Mouse (Mus musculus): ENCODE measurements around the gene Uchl1. TPM values are rescaled to one million over a fixed set of nuclear protein-coding genes. Genes with fewer than 3 reads are reported as not detected.

The Uchl1 gene
- polyA plus RNA-seq, 1 experiment from 2014 or later = 474 TPM

- ATAC-seq (ENCODE audit: low FRiP score) = no peak
- no peak overlapping the region for H3K27ac ChIP-seq (ENCODE audit: low read depth, low read length)
These were observed 43.0 kb downstream of the Uchl1 start for GRCm38 (mm10) chr5:66718880-66719279.

DNA sequence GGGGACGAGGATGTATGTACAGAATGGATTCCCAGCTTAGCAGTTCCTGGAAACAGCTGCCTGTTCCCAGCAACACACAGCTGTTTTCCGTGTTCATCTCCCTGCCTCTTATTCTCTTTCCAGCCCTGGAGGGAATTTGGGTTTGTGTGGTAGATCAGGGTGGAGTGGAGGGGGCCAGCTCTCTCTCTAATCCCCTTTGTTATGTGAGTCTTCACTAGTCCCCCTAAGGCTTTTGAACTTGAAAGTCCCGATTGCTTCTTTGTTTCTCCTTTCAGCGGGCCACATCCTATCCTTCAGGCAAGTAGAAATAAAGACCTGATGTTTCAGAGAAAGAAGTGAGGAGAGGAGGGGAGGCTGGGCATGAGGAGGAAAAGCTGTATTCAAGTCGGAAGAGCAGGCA, 45.0 kb downstream of the Uchl1 start:
- peak overlapping the region; percentile 52 for H3K27ac ChIP-seq (ENCODE audit: low read depth, low read length)
- DNase-seq (ENCODE audit: low spot score, missing footprints) (peak; percentile 92), ATAC-seq (ENCODE audit: low FRiP score) (peak; percentile 64)
- no peaks in the 10 kb centered on the region for H3K36me3 ChIP-seq (ENCODE audit: control insufficient read depth, insufficient read depth, low read length)
- WGBS = 6% methylated on average over 5 of the region's 5 CpGs
- no peak overlapping the region for H3K9ac ChIP-seq (ENCODE audit: low read length)
- no peaks in the 10 kb centered on the region for H3K9me3 ChIP-seq (ENCODE audit: control insufficient read depth, low read length)
- H3K4me1 ChIP-seq (ENCODE audit: control insufficient read depth, insufficient read depth, low read length) = peaks cover 30% of the 10 kb centered on the region
- H3K27me3 ChIP-seq (ENCODE audit: control insufficient read depth, insufficient read depth, low read length) = no peaks in the 10 kb centered on the region
- no peak overlapping the region for H3K4me2 ChIP-seq
- H3K4me3 ChIP-seq (ENCODE audit: low read depth, low read length) = no peak overlapping the region

More at GRCm38 (mm10) chr5:66718880-66719279, 43.0 kb downstream of the Uchl1 start:
- no peak for DNase-seq (ENCODE audit: low spot score, missing footprints)
- H3K27me3 ChIP-seq (ENCODE audit: control insufficient read depth, insufficient read depth, low read length) = no peaks in the 10 kb centered on the region
- no peak overlapping the region for H3K4me2 ChIP-seq
- H3K9me3 ChIP-seq (ENCODE audit: control insufficient read depth, low read length) = no peaks in the 10 kb centered on the region
- H3K4me3 ChIP-seq (ENCODE audit: low read depth, low read length) = no peak overlapping the region
- H3K9ac ChIP-seq (ENCODE audit: low read length) = no peak overlapping the region
- peaks cover 30% of the 10 kb centered on the region for H3K4me1 ChIP-seq (ENCODE audit: control insufficient read depth, insufficient read depth, low read length)
- WGBS = 77% methylated on average over 7 of the region's 7 CpGs
- no peaks in the 10 kb centered on the region for H3K36me3 ChIP-seq (ENCODE audit: control insufficient read depth, insufficient read depth, low read length)

GRCm38 (mm10) chr5:66722586-66722985, 46.7 kb downstream of the Uchl1 start:
- 69% methylated on average over 9 of the region's 9 CpGs for WGBS
- Histone ChIP-seq H3K4me2 (no peak overlapping the region), H3K36me3 (ENCODE audit: control insufficient read depth, insufficient read depth, low read length) (no peaks in the 10 kb centered on the region), H3K4me1 (ENCODE audit: control insufficient read depth, insufficient read depth, low read length) (peaks cover 30% of the 10 kb centered on the region), H3K27ac (ENCODE audit: low read depth, low read length) (peak overlapping the region; percentile 50), H3K4me3 (ENCODE audit: low read depth, low read length) (no peak overlapping the region), H3K9ac (ENCODE audit: low read length) (no peak overlapping the region), H3K9me3 (ENCODE audit: control insufficient read depth, low read length) (no peaks in the 10 kb centered on the region), H3K27me3 (ENCODE audit: control insufficient read depth, insufficient read depth, low read length) (no peaks in the 10 kb centered on the region)
- ATAC-seq (ENCODE audit: low FRiP score) (0 out of 2 replicates have a peak, but pooled peaks have one; percentile 4), DNase-seq (ENCODE audit: low spot score, missing footprints) (peak; percentile 87)

DNA sequence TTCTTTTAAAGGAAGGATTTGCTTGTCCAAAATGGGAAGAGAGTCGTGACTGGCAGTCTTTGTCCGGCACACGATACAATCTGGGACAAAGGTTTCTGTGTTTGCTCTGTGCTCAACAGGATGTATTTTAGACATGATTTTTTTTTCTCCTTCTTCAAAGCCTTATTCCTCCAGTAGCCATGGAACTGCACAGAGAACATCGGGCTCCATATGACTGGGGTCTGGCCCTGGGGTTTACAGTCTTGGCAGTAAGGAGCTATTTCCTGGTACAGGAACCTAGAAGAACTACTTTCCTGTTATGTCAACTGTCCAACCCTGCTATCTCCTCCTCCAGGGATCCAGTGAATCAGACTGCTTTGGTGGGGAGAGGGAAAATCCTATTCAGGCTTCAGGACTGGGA, 47.1 kb downstream of the Uchl1 start:
- 43% methylated on average over 4 of the region's 4 CpGs for WGBS
- ATAC-seq (ENCODE audit: low FRiP score) = peak; percentile 31; the same call in 1 of the 2 replicates
- no peak overlapping the region for H3K4me2 ChIP-seq

DNA sequence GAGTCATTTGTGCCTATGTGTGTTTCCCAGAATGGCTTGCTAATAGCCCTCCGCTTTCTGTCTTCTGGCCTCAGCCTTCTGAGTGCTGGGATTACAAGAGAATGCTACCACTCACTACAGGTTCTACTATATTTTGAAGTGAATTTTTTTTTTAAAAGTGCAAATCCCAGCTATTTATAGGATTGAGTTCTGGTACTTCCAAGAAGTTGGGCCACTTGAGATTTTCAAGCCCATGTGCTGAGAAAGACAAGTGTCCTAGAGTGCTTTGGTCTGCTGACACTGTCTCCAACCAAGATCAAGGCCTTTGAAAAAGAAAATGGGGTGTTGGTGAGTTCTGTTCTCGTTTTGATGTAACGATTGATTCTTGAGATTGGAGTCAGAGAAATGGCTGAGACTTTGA, 47.7 kb downstream of the Uchl1 start:
- Histone ChIP-seq H3K27me3 (ENCODE audit: control insufficient read depth, insufficient read depth, low read length) (no peaks in the 10 kb centered on the region), H3K4me1 (ENCODE audit: control insufficient read depth, insufficient read depth, low read length) (peaks cover 23% of the 10 kb centered on the region), H3K4me2 (no peak overlapping the region), H3K36me3 (ENCODE audit: control insufficient read depth, insufficient read depth, low read length) (no peaks in the 10 kb centered on the region), H3K9ac (ENCODE audit: low read length) (no peak overlapping the region), H3K27ac (ENCODE audit: low read depth, low read length) (peak overlapping the region; percentile 50), H3K9me3 (ENCODE audit: control insufficient read depth, low read length) (no peaks in the 10 kb centered on the region), H3K4me3 (ENCODE audit: low read depth, low read length) (no peak overlapping the region)
- 85% methylated on average over 3 of the region's 3 CpGs for WGBS
- ATAC-seq (ENCODE audit: low FRiP score) (no peak), DNase-seq (ENCODE audit: low spot score, missing footprints) (no peak)

More for the DNA sequence above, 47.1 kb downstream of the Uchl1 start:
- Histone ChIP-seq H3K27ac (ENCODE audit: low read depth, low read length) (peak overlapping the region; percentile 50), H3K4me1 (ENCODE audit: control insufficient read depth, insufficient read depth, low read length) (peaks cover 28% of the 10 kb centered on the region), H3K4me3 (ENCODE audit: low read depth, low read length) (no peak overlapping the region), H3K36me3 (ENCODE audit: control insufficient read depth, insufficient read depth, low read length) (no peaks in the 10 kb centered on the region), H3K9me3 (ENCODE audit: control insufficient read depth, low read length) (no peaks in the 10 kb centered on the region), H3K27me3 (ENCODE audit: control insufficient read depth, insufficient read depth, low read length) (no peaks in the 10 kb centered on the region), H3K9ac (ENCODE audit: low read length) (no peak overlapping the region)
- peak; percentile 90 for DNase-seq (ENCODE audit: low spot score, missing footprints)

DNA sequence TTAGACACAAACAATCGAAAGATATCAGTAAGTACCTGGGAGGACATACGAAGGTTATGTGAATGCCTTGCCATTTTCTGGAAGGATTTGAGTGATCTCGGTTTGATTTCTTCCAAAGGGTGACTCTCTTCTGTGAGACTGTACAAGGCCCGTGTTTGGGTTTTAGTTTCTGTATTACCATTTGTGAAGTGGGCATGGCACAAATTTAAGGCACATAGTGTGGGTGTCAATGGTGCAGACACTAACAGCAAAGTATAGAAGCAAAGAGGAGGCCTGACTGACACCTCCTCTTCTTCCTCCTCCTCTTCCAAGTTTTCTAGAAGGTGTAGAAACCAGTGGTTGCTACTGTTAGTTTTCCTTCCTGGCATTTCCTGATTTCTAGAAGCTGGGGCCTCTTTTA, 53.4 kb downstream of the Uchl1 start:
- no peaks in the 10 kb centered on the region for H3K27me3 ChIP-seq (ENCODE audit: control insufficient read depth, insufficient read depth, low read length)
- H3K9ac ChIP-seq (ENCODE audit: low read length) = no peak overlapping the region
- no peaks in the 10 kb centered on the region for H3K36me3 ChIP-seq (ENCODE audit: control insufficient read depth, insufficient read depth, low read length)
- H3K4me2 ChIP-seq = no peak overlapping the region
- DNase-seq (ENCODE audit: low spot score, missing footprints) (peak; percentile 74), ATAC-seq (ENCODE audit: low FRiP score) (no peak)
- no peak overlapping the region for H3K4me3 ChIP-seq (ENCODE audit: low read depth, low read length)
- no peaks in the 10 kb centered on the region for H3K9me3 ChIP-seq (ENCODE audit: control insufficient read depth, low read length)
- WGBS = 93% methylated on average over 4 of the region's 4 CpGs
- H3K27ac ChIP-seq (ENCODE audit: low read depth, low read length) = no peak overlapping the region
- peaks cover 5% of the 10 kb centered on the region for H3K4me1 ChIP-seq (ENCODE audit: control insufficient read depth, insufficient read depth, low read length)

DNA sequence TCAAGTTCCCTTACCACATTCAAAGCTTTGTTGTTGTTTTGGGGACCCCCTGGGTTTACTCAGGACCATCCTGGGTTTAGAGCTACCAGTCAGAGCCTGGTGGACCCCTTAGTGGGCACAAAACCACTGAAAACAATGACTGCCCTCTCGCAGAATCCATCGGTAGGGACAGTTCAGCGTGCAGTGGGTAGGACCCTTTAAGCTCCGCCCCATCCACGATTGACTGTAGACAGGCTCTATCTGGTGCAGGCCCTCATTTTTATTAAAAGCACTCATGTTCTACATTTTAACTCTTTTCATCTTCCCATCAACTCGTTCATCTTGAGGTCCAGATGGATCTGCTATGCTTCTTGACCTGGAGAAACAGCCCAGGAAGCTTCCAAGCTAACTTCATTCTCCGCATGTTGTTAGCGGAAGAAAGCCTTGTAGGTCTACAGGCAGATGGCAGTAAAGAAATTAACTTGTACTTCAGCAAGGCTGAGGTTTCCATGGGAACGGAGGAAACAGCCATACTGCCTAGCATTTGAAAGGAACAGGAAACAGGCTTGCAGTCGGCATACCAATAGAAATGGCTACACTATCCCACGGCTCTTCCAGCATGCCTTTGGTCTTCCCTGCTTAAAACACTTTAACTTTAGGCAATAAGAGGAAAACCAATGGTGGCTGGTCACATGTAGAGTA, 54.9 kb downstream of the Uchl1 start:
- H3K9ac ChIP-seq (ENCODE audit: low read length) = no peak overlapping the region
- no peaks in the 10 kb centered on the region for H3K27me3 ChIP-seq (ENCODE audit: control insufficient read depth, insufficient read depth, low read length)
- ATAC-seq (ENCODE audit: low FRiP score) = peak; percentile 89
- 33% methylated on average over 11 of the region's 11 CpGs for WGBS
- H3K36me3 ChIP-seq (ENCODE audit: control insufficient read depth, insufficient read depth, low read length) = no peaks in the 10 kb centered on the region
- DNase-seq (ENCODE audit: low spot score, missing footprints) = no peak
- no peak overlapping the region for H3K4me3 ChIP-seq (ENCODE audit: low read depth, low read length)
- peaks cover 5% of the 10 kb centered on the region for H3K4me1 ChIP-seq (ENCODE audit: control insufficient read depth, insufficient read depth, low read length)
- peak overlapping the region; percentile 18; the same call in 1 of the 2 replicates for H3K4me2 ChIP-seq
- 0 out of 2 replicates have a peak overlapping the region, but pooled peaks have one; percentile 11 for H3K27ac ChIP-seq (ENCODE audit: low read depth, low read length)
- H3K9me3 ChIP-seq (ENCODE audit: control insufficient read depth, low read length) = no peaks in the 10 kb centered on the region

- H3K27me3 ChIP-seq (ENCODE audit: control insufficient read depth, insufficient read depth, low read length) = no peaks in the 10 kb centered on the region
- no peak overlapping the region for H3K4me3 ChIP-seq (ENCODE audit: low read depth, low read length)
- WGBS = 77% methylated on average over 1 of the region's 1 CpGs
- no peak overlapping the region for H3K9ac ChIP-seq (ENCODE audit: low read length)
- ATAC-seq (ENCODE audit: low FRiP score) (peak; percentile 27; the same call in 1 of the 2 replicates), DNase-seq (ENCODE audit: low spot score, missing footprints) (no peak)
- H3K4me2 ChIP-seq = no peak overlapping the region
- H3K4me1 ChIP-seq (ENCODE audit: control insufficient read depth, insufficient read depth, low read length) = peaks cover 5% of the 10 kb centered on the region
- no peaks in the 10 kb centered on the region for H3K36me3 ChIP-seq (ENCODE audit: control insufficient read depth, insufficient read depth, low read length)
- H3K27ac ChIP-seq (ENCODE audit: low read depth, low read length) = no peak overlapping the region
- H3K9me3 ChIP-seq (ENCODE audit: control insufficient read depth, low read length) = no peaks in the 10 kb centered on the region
These were observed 55.4 kb downstream of the Uchl1 start for GRCm38 (mm10) chr5:66731302-66731697.

- no peak for ATAC-seq (ENCODE audit: low FRiP score)
- H3K36me3 ChIP-seq (ENCODE audit: control insufficient read depth, insufficient read depth, low read length) = no peaks in the 10 kb centered on the region
- no peaks in the 10 kb centered on the region for H3K9me3 ChIP-seq (ENCODE audit: control insufficient read depth, low read length)
- no peak for DNase-seq (ENCODE audit: low spot score, missing footprints)
- H3K9ac ChIP-seq (ENCODE audit: low read length) = no peak overlapping the region
- no peak overlapping the region for H3K27ac ChIP-seq (ENCODE audit: low read depth, low read length)
- WGBS = 100% methylated on average over 1 of the region's 1 CpGs
- peaks cover 5% of the 10 kb centered on the region for H3K4me1 ChIP-seq (ENCODE audit: control insufficient read depth, insufficient read depth, low read length)
- no peak overlapping the region for H3K4me3 ChIP-seq (ENCODE audit: low read depth, low read length)
- H3K27me3 ChIP-seq (ENCODE audit: control insufficient read depth, insufficient read depth, low read length) = no peaks in the 10 kb centered on the region
- H3K4me2 ChIP-seq = no peak overlapping the region
These were observed 57.7 kb downstream of the Uchl1 start for GRCm38 (mm10) chr5:66733556-66733955.
